Mouse (Mus musculus) intestine, embryonic 16.5 days (tissue): Measurements from ENCODE around the gene Cym. TPM values are rescaled to one million over a fixed set of nuclear protein-coding genes. Genes with fewer than 3 reads are reported as not detected.
A peak's percentile ranks its signal among the peaks of the same experiment; 100 is the strongest.

Source experiments
- ATAC-seq: fragments of 200-750 bp; cut with Nextera tagmentation; 2 replicates; pipeline ENCODE4 v1.8.0; 2017; ENCODE audit warnings: moderate TSS enrichment, moderate library complexity
- H3K27ac ChIP-seq: fragments of 300-500 bp; sonication (generic); 2 replicates; pipeline ENCODE4 v1.5.1; 2014; ENCODE audit warnings: mild to moderate bottlenecking, low read length
- H3K27me3 ChIP-seq: fragments of 300-500 bp; sonication (generic); replicated peaks from 2 replicates; pipeline ENCODE4 v1.6.1; 2014; ENCODE audit warnings: low read length, control low read depth, mixed read lengths; ENCODE audit not compliant: control insufficient read depth, insufficient read depth
- H3K36me3 ChIP-seq: fragments of 300-500 bp; sonication (generic); 2 replicates; pipeline ENCODE4 v1.6.1; 2014; ENCODE audit warnings: low read length, control low read depth; ENCODE audit not compliant: control insufficient read depth, insufficient read depth
- H3K4me1 ChIP-seq: fragments of 300-500 bp; sonication (generic); 2 replicates; pipeline ENCODE4 v1.6.1; 2014; ENCODE audit warnings: low read length, control low read depth, mixed read lengths; ENCODE audit not compliant: control insufficient read depth, insufficient read depth
- H3K4me2 ChIP-seq: fragments of 300-500 bp; sonication (generic); 2 replicates; pipeline ENCODE4 v1.6.1; 2014; ENCODE audit warnings: low read depth, low read length, control low read depth
- H3K4me3 ChIP-seq: fragments of 300-500 bp; sonication (generic); 2 replicates; pipeline ENCODE4 v1.5.1; 2014; ENCODE audit warnings: mild to moderate bottlenecking, low read length
- H3K9ac ChIP-seq: fragments of 300-500 bp; sonication (generic); 2 replicates; pipeline ENCODE4 v1.6.1; 2014; ENCODE audit warnings: low read depth, low read length
- H3K9me3 ChIP-seq: fragments of 300-500 bp; sonication (generic); 2 replicates; pipeline ENCODE4 v1.6.1; 2016; ENCODE audit warnings: low read length, control low read depth; ENCODE audit not compliant: control insufficient read depth
- WGBS: fragments of 180-500 bp; shearing (Covaris S2); extraction: QIAGEN DNeasy Blood & Tissue Kit; methylation state at CpG from one replicate; pipeline ENCODE4 v1.1.7; 2014; 5-methylcytosine and 5-hydroxymethylcytosine counted together
- polyA plus RNA-seq: library from polyadenylated mRNA; unstranded; fragments of >200 nt; fragmentation: Nextera tagmentation; extraction: Ambion mirVana; gene quantifications from 2 replicates; pipeline ENCODE4 v1.2.1, GENCODE M21; 2015

Gene Cym
- polyA plus RNA-seq, result 7.6 and 10.5 TPM in 2 replicates

DNA sequence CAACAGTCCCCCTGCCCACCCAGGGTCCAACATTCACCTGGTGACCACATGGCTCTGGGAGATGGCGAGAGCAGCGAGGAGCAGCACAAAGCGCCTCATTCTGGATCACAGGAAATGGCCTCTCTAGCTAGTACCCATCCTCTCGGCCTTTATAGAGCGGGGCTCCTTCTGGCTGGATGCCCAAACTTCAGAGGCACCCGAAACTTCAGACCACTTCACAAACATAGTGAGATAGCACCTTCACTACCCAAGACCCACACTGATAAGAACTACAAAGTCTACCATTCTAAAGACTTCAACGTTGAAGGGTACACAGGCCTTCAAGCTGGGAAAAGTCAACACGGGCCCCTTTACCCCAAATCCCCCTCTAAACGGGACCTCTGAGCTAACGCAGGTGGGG lies at the start of gene Cym:
Cym (minus strand) TSS at position 125 of the 400 bp plus-strand sequence.
- Histone ChIP-seq H3K4me3 (no peak within 1 kb of the TSS), H3K27me3 (no peaks in the 10 kb centered on the region), H3K4me2 (no peak within 1 kb of the TSS), H3K36me3 (no peaks in the 10 kb centered on the region), H3K9me3 (no peaks in the 10 kb centered on the region), H3K27ac (no peak within 1 kb of the TSS), H3K4me1 (no peaks in the 10 kb centered on the region), H3K9ac (no peak within 1 kb of the TSS)
- WGBS, result 66% methylated on average over 10 of the region's 10 CpGs
- no peak for ATAC-seq

GRCm38 (mm10) chr3:107266814-107267345 lies 45.3 kb upstream of the Cym start:
- Histone ChIP-seq H3K4me3 (no peak overlapping the region), H3K9me3 (no peaks in the 10 kb centered on the region), H3K4me2 (no peak overlapping the region), H3K9ac (no peak overlapping the region), H3K4me1 (no peaks in the 10 kb centered on the region), H3K27me3 (no peaks in the 10 kb centered on the region), H3K27ac (no peak overlapping the region), H3K36me3 (no peaks in the 10 kb centered on the region)
- ATAC-seq, result no peak
- 50% methylated on average over 2 of the region's 2 CpGs for WGBS

- 29% methylated on average over 7 of the region's 7 CpGs for WGBS
- ATAC-seq, result no peak
- H3K27ac ChIP-seq, result no peak overlapping the region
Measured at GRCm38 (mm10) chr3:107261851-107262165, 40.3 kb upstream of the Cym start.

DNA sequence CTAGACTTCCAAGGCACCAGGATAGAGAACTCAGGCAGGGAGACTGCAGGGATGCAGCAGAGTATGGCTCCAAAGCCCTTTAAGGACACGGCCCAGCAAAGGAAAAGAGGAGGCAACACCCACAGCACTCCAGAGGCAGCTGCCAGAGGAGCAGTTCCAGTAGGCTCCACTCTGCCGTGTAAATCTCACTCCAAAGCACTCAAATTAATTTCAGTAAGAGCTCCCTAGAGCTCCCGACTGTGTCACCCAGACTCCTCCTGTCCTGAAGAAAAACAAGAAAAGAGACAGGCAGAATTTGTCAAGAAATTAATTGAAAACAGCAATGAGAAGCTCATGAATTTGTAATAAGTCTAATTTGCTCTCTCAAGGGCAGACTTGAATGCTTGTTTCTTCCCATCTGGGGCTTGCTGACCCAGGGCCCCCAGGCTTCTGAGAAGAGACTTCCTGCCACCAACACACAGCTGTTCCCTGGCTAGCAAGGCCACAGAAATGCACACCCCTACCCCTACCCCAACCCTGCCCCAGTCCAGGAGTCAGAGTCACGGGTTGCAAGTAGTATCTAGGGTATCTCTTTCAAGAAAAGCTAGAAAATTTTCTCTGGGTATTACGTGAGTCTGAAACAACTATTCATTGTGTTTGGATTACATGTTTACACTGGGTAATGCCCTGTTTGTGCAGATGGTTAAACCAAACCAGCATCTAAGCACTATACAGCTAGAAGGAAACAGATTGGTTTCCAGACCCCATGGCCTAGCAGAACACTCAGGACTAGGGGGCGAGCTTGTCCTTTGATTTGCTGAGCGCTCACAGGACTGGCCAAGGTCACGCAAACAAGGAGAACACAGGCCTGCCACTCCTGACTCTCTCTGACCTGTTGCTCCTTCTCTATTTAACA lies 39.7 kb upstream of the Cym start:
- no peaks in the 10 kb centered on the region for H3K9me3 ChIP-seq
- H3K4me1 ChIP-seq, result 0 out of 2 replicates have a peak, but pooled peaks cover 5% of the 10 kb centered on the region
- H3K4me3 ChIP-seq, result no peak overlapping the region
- no peaks in the 10 kb centered on the region for H3K36me3 ChIP-seq
- H3K27ac ChIP-seq, result peak overlapping the region; percentile 1; the same call in 1 of the 2 replicates
- no peak overlapping the region for H3K9ac ChIP-seq
- no peaks in the 10 kb centered on the region for H3K27me3 ChIP-seq
- 0 out of 2 replicates have a peak, but pooled peaks have one; percentile 58 for ATAC-seq
- WGBS, result 41% methylated on average over 8 of the region's 8 CpGs
- H3K4me2 ChIP-seq, result no peak overlapping the region

More at GRCm38 (mm10) chr3:107261851-107262165, 40.3 kb upstream of the Cym start:
- H3K4me3 ChIP-seq, result no peak overlapping the region
- no peaks in the 10 kb centered on the region for H3K27me3 ChIP-seq
- no peaks in the 10 kb centered on the region for H3K36me3 ChIP-seq
- H3K4me2 ChIP-seq, result no peak overlapping the region
- H3K9ac ChIP-seq, result no peak overlapping the region
- H3K4me1 ChIP-seq, result 0 out of 2 replicates have a peak, but pooled peaks cover 5% of the 10 kb centered on the region
- H3K9me3 ChIP-seq, result no peaks in the 10 kb centered on the region

GRCm38 (mm10) chr3:107257924-107258323 lies 36.4 kb upstream of the Cym start:
- Histone ChIP-seq H3K4me1 (0 out of 2 replicates have a peak, but pooled peaks cover 5% of the 10 kb centered on the region), H3K27me3 (no peaks in the 10 kb centered on the region), H3K4me2 (no peak overlapping the region), H3K4me3 (no peak overlapping the region), H3K9me3 (no peaks in the 10 kb centered on the region), H3K9ac (no peak overlapping the region), H3K27ac (no peak overlapping the region), H3K36me3 (no peaks in the 10 kb centered on the region)
- 49% methylated on average over 5 of the region's 5 CpGs for WGBS
- ATAC-seq, result no peak

GRCm38 (mm10) chr3:107256724-107257123 lies 35.2 kb upstream of the Cym start:
- no peak for ATAC-seq
- H3K36me3 ChIP-seq, result no peaks in the 10 kb centered on the region
- no peak overlapping the region for H3K4me3 ChIP-seq
- H3K4me2 ChIP-seq, result no peak overlapping the region
- H3K27ac ChIP-seq, result no peak overlapping the region
- no peaks in the 10 kb centered on the region for H3K27me3 ChIP-seq
- 42% methylated on average over 7 of the region's 7 CpGs for WGBS
- 0 out of 2 replicates have a peak, but pooled peaks cover 5% of the 10 kb centered on the region for H3K4me1 ChIP-seq
- H3K9me3 ChIP-seq, result no peaks in the 10 kb centered on the region
- no peak overlapping the region for H3K9ac ChIP-seq

DNA sequence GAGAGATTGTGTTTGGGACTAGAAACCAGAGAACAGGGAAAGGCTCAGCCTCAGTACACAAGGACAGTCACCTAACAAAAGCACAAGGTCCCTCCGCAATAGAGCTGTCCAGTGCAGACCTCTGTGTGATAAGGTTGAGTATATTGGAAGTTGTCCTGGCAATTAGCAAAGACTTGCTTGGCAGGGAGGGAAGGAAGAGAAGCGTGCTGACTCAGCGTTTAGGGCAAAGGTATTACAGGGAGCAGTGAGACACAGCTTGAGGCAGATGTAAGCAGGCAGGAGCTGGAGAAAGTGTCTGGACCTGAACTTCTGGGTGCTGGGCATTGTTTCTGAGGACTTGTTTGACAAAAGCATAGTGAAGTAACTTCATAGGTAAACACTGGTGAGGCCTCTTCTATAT lies 34.5 kb upstream of the Cym start:
- no peak overlapping the region for H3K9ac ChIP-seq
- H3K4me3 ChIP-seq, result no peak overlapping the region
- H3K4me1 ChIP-seq, result 0 out of 2 replicates have a peak, but pooled peaks cover 2% of the 10 kb centered on the region
- no peaks in the 10 kb centered on the region for H3K9me3 ChIP-seq
- ATAC-seq, result no peak
- no peaks in the 10 kb centered on the region for H3K36me3 ChIP-seq
- no peak overlapping the region for H3K4me2 ChIP-seq
- no peaks in the 10 kb centered on the region for H3K27me3 ChIP-seq
- 81% methylated on average over 3 of the region's 3 CpGs for WGBS
- no peak overlapping the region for H3K27ac ChIP-seq

DNA sequence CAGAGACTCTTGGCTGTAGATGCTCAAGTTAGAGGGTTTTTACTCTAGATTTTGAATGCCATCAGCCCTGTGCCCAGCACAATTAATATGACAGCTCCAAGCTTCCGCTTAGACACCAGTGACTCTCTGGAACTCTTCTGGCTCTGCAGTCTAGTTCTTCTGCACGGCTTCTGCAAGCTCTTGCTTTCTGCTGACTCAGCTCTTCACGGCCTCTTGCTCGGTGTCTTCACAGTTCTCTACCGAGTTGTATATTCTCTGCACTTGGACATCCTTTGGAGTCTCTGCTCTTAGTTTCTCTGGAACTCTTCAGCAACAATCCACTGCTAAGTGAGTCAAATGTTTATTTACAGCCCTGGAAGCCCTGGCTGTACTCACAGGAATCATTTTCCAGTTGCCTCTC lies 32.4 kb upstream of the Cym start:
- Histone ChIP-seq H3K27me3 (no peaks in the 10 kb centered on the region), H3K4me2 (no peak overlapping the region), H3K4me1 (no peaks in the 10 kb centered on the region), H3K36me3 (no peaks in the 10 kb centered on the region), H3K9me3 (no peaks in the 10 kb centered on the region), H3K9ac (no peak overlapping the region), H3K4me3 (no peak overlapping the region), H3K27ac (no peak overlapping the region)
- ATAC-seq, result no peak
- WGBS, result 50% methylated on average over 5 of the region's 5 CpGs

DNA sequence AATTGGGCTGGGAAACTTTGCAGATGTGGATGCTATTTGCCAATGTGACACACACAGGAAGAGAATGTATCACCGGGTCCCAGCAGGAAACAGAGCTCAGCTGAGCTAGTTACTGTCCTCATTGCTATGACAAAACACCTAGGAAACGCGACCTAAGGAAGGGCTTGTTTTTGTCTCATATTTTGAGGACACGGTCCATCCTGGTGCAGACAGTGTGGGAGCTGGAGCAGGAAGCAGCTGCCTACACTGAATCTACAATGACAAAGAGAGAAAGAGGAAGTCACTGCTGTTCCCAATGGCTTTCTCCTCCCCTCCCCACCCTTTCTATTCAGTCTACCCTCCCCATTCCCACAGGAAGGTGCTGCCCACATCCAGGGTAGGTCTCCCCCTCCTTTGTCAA lies 30.5 kb upstream of the Cym start:
- no peaks in the 10 kb centered on the region for H3K4me1 ChIP-seq
- H3K27ac ChIP-seq, result no peak overlapping the region
- H3K9me3 ChIP-seq, result no peaks in the 10 kb centered on the region
- H3K4me3 ChIP-seq, result no peak overlapping the region
- WGBS, result 50% methylated on average over 4 of the region's 4 CpGs
- H3K9ac ChIP-seq, result no peak overlapping the region
- H3K4me2 ChIP-seq, result no peak overlapping the region
- H3K27me3 ChIP-seq, result no peaks in the 10 kb centered on the region
- no peak for ATAC-seq
- H3K36me3 ChIP-seq, result no peaks in the 10 kb centered on the region
